Mouse (Mus musculus) midbrain, embryonic 11.5 days (tissue): Measurements from ENCODE around the gene Prkcb. TPM values are rescaled to one million over a fixed set of nuclear protein-coding genes. Genes with fewer than 3 reads are reported as not detected.

ENCODE experiments used
- ATAC-seq: fragments of 200-750 bp; cut with Nextera tagmentation; 2 replicates; pipeline ENCODE4 v1.8.0; 2017; ENCODE audit warnings: moderate TSS enrichment, moderate library complexity; ENCODE audit not compliant: low FRiP score
- DNase-seq: peaks from one replicate; pipeline ENCODE4 v3.0.0; 2015; ENCODE audit warnings: low spot score; ENCODE audit errors: missing footprints
- H3K27ac ChIP-seq: fragments of 300-500 bp; sonication (generic); 2 replicates; pipeline ENCODE4 v1.5.1; 2014; ENCODE audit warnings: low read depth, low read length
- H3K27me3 ChIP-seq: fragments of 300-500 bp; sonication (generic); 2 replicates; pipeline ENCODE4 v1.6.1; 2014; ENCODE audit warnings: mild to moderate bottlenecking, low read length, moderate library complexity, mixed read lengths; ENCODE audit not compliant: control insufficient read depth, insufficient read depth
- H3K36me3 ChIP-seq: fragments of 300-500 bp; sonication (generic); 2 replicates; pipeline ENCODE4 v1.6.1; 2014; ENCODE audit warnings: mild to moderate bottlenecking, low read length, moderate library complexity, mixed read lengths; ENCODE audit not compliant: control insufficient read depth, insufficient read depth
- H3K4me1 ChIP-seq: fragments of 300-500 bp; sonication (generic); 2 replicates; pipeline ENCODE4 v1.6.1; 2014; ENCODE audit warnings: low read length; ENCODE audit not compliant: control insufficient read depth, insufficient read depth
- H3K4me2 ChIP-seq: fragments of 300-500 bp; sonication (generic); 2 replicates; pipeline ENCODE4 v1.6.1; 2014; ENCODE audit warnings: mild to moderate bottlenecking, moderate library complexity
- H3K4me3 ChIP-seq: fragments of 300-500 bp; sonication (generic); 2 replicates; pipeline ENCODE4 v1.5.1; 2014; ENCODE audit warnings: low read depth, low read length
- H3K9ac ChIP-seq: fragments of 300-500 bp; sonication (generic); 2 replicates; pipeline ENCODE4 v1.6.1; 2014; ENCODE audit warnings: low read length
- H3K9me3 ChIP-seq: fragments of 300-500 bp; sonication (generic); 2 replicates; pipeline ENCODE4 v1.6.1; 2016; ENCODE audit warnings: low read length; ENCODE audit not compliant: control insufficient read depth
- WGBS: fragments of 180-500 bp; shearing (Covaris S2); extraction: QIAGEN DNeasy Blood & Tissue Kit; methylation state at CpG from one replicate; pipeline ENCODE4 v1.1.7; 2014; 5-methylcytosine and 5-hydroxymethylcytosine counted together
- polyA plus RNA-seq: library from polyadenylated mRNA; unstranded; fragments of >200 nt; fragmentation: Nextera tagmentation; extraction: Ambion mirVana; gene quantifications from 2 replicates; pipeline ENCODE4 v1.2.1, GENCODE M21; 2014

Gene Prkcb
- polyA plus RNA-seq, 1 experiment from 2014 or later = 17.9 TPM

GRCm38 (mm10) chr7:122404571-122405393 lies 116.2 kb downstream of the Prkcb start:
- Histone ChIP-seq H3K4me3 (peak overlapping the region; percentile 4; the same call in 1 of the 2 replicates), H3K4me1 (peaks cover 13% of the 10 kb centered on the region), H3K27ac (peak overlapping the region; percentile 63; the same call in 1 of the 2 replicates), H3K9ac (peak overlapping the region; percentile 55), H3K27me3 (no peaks in the 10 kb centered on the region), H3K9me3 (no peaks in the 10 kb centered on the region), H3K36me3 (no peaks in the 10 kb centered on the region), H3K4me2 (peak overlapping the region; percentile 46)
- DNase-seq (peak; percentile 93), ATAC-seq (peak; percentile 86)
- WGBS = 2% methylated on average over 21 of the region's 21 CpGs

GRCm38 (mm10) chr7:122406625-122407024 lies 118.1 kb downstream of the Prkcb start:
- WGBS = 55% methylated on average over 13 of the region's 13 CpGs
- no peak for ATAC-seq
- Histone ChIP-seq H3K36me3 (no peaks in the 10 kb centered on the region), H3K9me3 (no peaks in the 10 kb centered on the region), H3K27ac (no peak overlapping the region), H3K4me3 (no peak overlapping the region), H3K4me1 (peaks cover 13% of the 10 kb centered on the region), H3K9ac (no peak overlapping the region), H3K4me2 (no peak overlapping the region), H3K27me3 (no peaks in the 10 kb centered on the region)
- no peak for DNase-seq

DNA sequence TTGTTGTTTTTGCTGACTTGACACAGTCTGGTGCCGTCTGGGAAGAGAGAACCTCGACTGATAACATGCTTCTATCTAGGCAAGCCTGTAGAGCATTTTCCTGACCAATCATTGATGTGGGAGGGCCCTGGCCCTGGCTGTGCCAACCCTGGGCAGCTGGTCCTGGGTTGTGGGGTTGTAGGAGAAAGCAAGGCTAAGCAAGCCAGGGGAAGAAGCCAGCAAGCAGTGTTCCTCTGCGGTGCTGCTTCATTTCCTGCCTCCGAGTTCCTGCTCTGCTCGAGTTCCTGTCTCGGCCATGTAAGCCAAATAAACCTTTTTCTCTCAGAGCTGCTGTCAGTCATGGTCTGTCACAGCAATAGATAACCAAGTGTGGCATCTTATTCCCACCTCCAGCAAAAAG lies 121.4 kb downstream of the Prkcb start:
- Histone ChIP-seq H3K36me3 (no peaks in the 10 kb centered on the region), H3K4me3 (no peak overlapping the region), H3K9me3 (no peaks in the 10 kb centered on the region), H3K9ac (no peak overlapping the region), H3K4me1 (peaks cover 4% of the 10 kb centered on the region), H3K27ac (no peak overlapping the region), H3K27me3 (no peaks in the 10 kb centered on the region), H3K4me2 (no peak overlapping the region)
- ATAC-seq (no peak), DNase-seq (no peak)
- WGBS = 80% methylated on average over 6 of the region's 6 CpGs

GRCm38 (mm10) chr7:122410873-122411272 lies 122.3 kb downstream of the Prkcb start:
- H3K4me2 ChIP-seq = no peak overlapping the region
- no peaks in the 10 kb centered on the region for H3K27me3 ChIP-seq
- no peak for ATAC-seq
- no peak overlapping the region for H3K4me3 ChIP-seq
- no peak overlapping the region for H3K27ac ChIP-seq
- no peaks in the 10 kb centered on the region for H3K4me1 ChIP-seq
- H3K36me3 ChIP-seq = no peaks in the 10 kb centered on the region
- H3K9ac ChIP-seq = no peak overlapping the region
- no peaks in the 10 kb centered on the region for H3K9me3 ChIP-seq
- WGBS = 85% methylated on average over 3 of the region's 3 CpGs
- no peak for DNase-seq

DNA sequence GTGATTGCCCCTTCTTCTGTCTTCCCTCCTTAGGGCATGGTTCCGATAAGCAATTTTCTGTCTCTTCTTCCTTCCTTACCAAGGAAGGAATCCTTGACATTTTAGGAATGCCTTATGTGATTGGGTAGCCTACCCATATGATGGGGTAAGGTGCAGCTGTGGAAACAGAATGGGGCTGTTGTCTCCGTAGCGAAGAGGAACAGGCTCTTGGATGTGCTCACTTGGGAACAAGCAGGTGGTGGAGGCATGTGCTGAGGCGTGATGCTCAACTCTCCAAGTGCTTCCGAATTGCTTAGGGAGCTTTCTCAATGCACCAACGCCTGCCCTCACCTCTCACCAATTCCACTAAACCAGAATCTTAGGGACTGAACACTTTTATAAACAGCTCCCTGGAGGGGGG lies 124.7 kb downstream of the Prkcb start:
- ATAC-seq = no peak
- no peak overlapping the region for H3K4me2 ChIP-seq
- H3K4me3 ChIP-seq = no peak overlapping the region
- H3K9ac ChIP-seq = no peak overlapping the region
- H3K36me3 ChIP-seq = no peaks in the 10 kb centered on the region
- H3K27me3 ChIP-seq = no peaks in the 10 kb centered on the region
- H3K4me1 ChIP-seq = no peaks in the 10 kb centered on the region
- no peak overlapping the region for H3K27ac ChIP-seq
- no peaks in the 10 kb centered on the region for H3K9me3 ChIP-seq
- WGBS = 80% methylated on average over 6 of the region's 6 CpGs
- DNase-seq = no peak

DNA sequence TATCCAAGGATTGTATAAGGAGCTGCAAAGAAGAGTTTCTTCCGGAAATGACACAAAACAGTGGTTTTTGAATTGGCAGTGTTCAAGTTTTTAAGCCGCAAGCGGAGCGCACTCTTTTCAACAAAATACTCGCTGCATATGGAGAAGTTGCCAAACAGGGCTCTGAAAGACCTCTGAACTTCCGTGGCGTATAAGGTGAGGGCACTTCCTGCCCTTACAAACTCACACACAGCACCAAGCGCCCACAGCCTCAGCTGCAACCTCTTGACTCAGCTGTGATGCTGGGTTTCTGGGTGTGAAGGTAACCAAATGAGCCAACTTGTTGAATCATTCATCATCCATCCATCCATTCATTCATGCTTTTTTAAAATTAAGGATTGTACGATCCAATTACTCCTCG lies 125.6 kb downstream of the Prkcb start:
- Histone ChIP-seq H3K9me3 (no peaks in the 10 kb centered on the region), H3K27ac (no peak overlapping the region), H3K9ac (no peak overlapping the region), H3K4me3 (no peak overlapping the region), H3K36me3 (no peaks in the 10 kb centered on the region), H3K4me2 (no peak overlapping the region), H3K27me3 (no peaks in the 10 kb centered on the region), H3K4me1 (no peaks in the 10 kb centered on the region)
- DNase-seq (no peak), ATAC-seq (no peak)
- 92% methylated on average over 10 of the region's 10 CpGs for WGBS

DNA sequence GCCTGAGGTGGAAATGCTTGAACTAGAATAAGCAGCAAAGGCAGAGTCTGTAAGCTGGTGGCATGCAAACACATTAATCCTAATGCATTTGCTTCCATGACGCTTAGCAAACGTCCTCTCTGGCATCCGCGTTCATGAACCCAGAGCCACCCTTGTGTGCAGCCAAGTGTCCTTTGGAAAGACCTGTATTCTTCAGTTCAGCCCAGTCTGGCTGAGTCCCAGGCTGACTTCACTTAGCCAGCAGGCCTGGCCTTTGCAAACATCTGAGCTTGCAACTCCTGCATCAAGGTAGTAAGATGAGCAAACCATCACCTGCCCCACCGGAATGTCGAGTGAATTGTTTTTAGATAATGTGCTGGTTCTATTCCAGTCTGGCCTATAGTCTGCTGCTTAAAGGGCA lies 126.1 kb downstream of the Prkcb start:
- no peaks in the 10 kb centered on the region for H3K36me3 ChIP-seq
- H3K4me2 ChIP-seq = no peak overlapping the region
- no peak overlapping the region for H3K27ac ChIP-seq
- H3K4me1 ChIP-seq = no peaks in the 10 kb centered on the region
- WGBS = 87% methylated on average over 6 of the region's 6 CpGs
- no peaks in the 10 kb centered on the region for H3K27me3 ChIP-seq
- ATAC-seq (no peak), DNase-seq (no peak)
- H3K4me3 ChIP-seq = no peak overlapping the region
- no peak overlapping the region for H3K9ac ChIP-seq
- no peaks in the 10 kb centered on the region for H3K9me3 ChIP-seq

GRCm38 (mm10) chr7:122415387-122415786 lies 126.8 kb downstream of the Prkcb start:
- Histone ChIP-seq H3K36me3 (no peaks in the 10 kb centered on the region), H3K4me1 (no peaks in the 10 kb centered on the region), H3K9ac (no peak overlapping the region), H3K4me3 (no peak overlapping the region), H3K27ac (no peak overlapping the region), H3K9me3 (no peaks in the 10 kb centered on the region), H3K27me3 (no peaks in the 10 kb centered on the region), H3K4me2 (no peak overlapping the region)
- WGBS = 91% methylated on average over 9 of the region's 9 CpGs
- DNase-seq (no peak), ATAC-seq (no peak)

DNA sequence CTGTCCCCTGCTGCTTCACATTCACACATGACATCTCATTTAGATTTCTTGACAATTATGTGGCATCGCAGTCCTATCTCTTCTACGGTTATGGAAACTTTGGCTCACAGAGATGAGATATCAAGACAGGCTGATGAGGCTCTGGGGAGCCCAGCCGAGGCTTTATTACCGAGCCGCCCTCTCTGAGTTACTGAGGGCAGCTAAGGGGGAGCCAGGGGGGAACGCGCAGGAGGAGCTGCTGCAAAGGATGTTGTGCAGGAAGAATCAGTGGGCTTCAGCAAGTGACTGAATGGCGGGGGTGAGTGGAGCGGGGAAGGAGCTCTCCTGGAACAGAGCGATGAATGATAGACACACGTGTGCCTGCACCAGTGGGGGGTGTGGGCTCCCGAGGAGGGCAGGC lies 127.4 kb downstream of the Prkcb start:
- H3K9me3 ChIP-seq = no peaks in the 10 kb centered on the region
- no peaks in the 10 kb centered on the region for H3K36me3 ChIP-seq
- H3K4me3 ChIP-seq = no peak overlapping the region
- no peak overlapping the region for H3K9ac ChIP-seq
- ATAC-seq (no peak), DNase-seq (no peak)
- no peak overlapping the region for H3K4me2 ChIP-seq
- H3K4me1 ChIP-seq = no peaks in the 10 kb centered on the region
- WGBS = 82% methylated on average over 12 of the region's 12 CpGs
- H3K27me3 ChIP-seq = no peaks in the 10 kb centered on the region
- H3K27ac ChIP-seq = no peak overlapping the region
